Mouse (Mus musculus) splenic B cell, adult 2 months (primary cell): ENCODE measurements around the gene Utp11.

Source experiments
- DNase-seq: peaks from one replicate; pipeline ENCODE4 v3.0.0-alpha.2; 2011; ENCODE audit warnings: low read depth, low spot score
- H3K27me3 ChIP-seq: 2 replicates; pipeline ENCODE4 v1.6.1; 2012; ENCODE audit warnings: mild to moderate bottlenecking, low read length, moderate library complexity, mixed read lengths; ENCODE audit not compliant: control insufficient read depth, poor library complexity, insufficient read depth, severe bottlenecking
- H3K36me3 ChIP-seq: 2 replicates; pipeline ENCODE4 v1.6.1; 2012; ENCODE audit warnings: mild to moderate bottlenecking, low read length, moderate library complexity, mixed read lengths; ENCODE audit not compliant: control insufficient read depth, poor library complexity, insufficient read depth, severe bottlenecking

The Utp11 gene

DNA sequence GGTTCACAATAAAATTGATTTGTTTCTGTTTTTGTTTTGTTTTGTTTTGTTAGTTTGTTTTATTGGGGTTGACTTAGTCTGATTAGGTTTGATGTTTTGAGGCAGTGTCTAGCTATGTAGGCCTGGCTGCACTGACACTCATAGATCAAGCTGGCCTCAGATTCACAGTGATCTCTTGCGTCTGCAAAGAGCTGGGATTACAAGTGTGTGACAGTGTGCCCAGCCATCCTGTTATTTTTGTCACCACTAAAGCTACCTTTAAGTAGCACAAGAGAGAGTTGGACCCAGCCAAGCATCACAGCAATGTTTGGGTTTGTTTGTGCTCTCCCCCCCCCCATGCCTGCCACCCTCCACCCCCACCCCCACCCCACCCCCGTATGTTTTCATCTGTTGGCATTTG is 1.2 kb upstream of the Utp11 start:
- no peaks in the 10 kb centered on the region for H3K27me3 ChIP-seq
- H3K36me3 ChIP-seq: peaks cover 2% of the 10 kb centered on the region; the same call in 1 of the 2 replicates
- DNase-seq: no peak

DNA sequence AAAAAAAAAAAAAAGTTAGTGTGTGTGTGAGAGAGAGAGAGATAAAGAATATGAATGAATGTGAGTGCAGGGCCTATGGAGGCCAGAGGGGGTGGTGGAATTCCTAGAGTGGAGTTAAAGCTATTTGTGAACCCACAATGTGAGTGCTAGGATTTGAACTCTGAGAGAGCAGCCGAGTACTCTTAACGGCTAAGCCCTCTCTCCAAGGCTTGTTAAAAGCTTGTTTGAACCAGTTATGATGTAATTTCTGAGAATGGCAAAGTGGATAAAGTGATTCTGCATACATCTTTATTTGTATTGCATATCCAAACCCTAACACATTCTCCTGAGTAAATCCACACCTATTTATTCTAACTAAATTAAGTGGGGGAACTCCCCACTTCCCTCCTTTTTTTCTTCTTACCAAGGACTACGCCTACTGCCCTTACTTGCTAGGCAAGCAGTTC is 961 bp downstream of the Utp11 start:
- Histone ChIP-seq H3K36me3 (peaks cover 2% of the 10 kb centered on the region; the same call in 1 of the 2 replicates), H3K27me3 (no peaks in the 10 kb centered on the region)
- DNase-seq: no peak

- Histone ChIP-seq H3K36me3 (peaks cover 2% of the 10 kb centered on the region; the same call in 1 of the 2 replicates), H3K27me3 (no peaks in the 10 kb centered on the region)
- DNase-seq: no peak
Measured at GRCm38 (mm10) chr4:124691455-124691854, 1.9 kb downstream of the Utp11 start.

GRCm38 (mm10) chr4:124685897-124686402 is 7.5 kb downstream of the Utp11 start:
- no peaks in the 10 kb centered on the region for H3K27me3 ChIP-seq
- peaks cover 10% of the 10 kb centered on the region for H3K36me3 ChIP-seq
- no peak for DNase-seq

GRCm38 (mm10) chr4:124685453-124685852 is 7.9 kb downstream of the Utp11 start:
- H3K36me3 ChIP-seq: peaks cover 11% of the 10 kb centered on the region
- DNase-seq: no peak
- H3K27me3 ChIP-seq: no peaks in the 10 kb centered on the region

GRCm38 (mm10) chr4:124685004-124685403 is 8.4 kb downstream of the Utp11 start:
- Histone ChIP-seq H3K27me3 (no peaks in the 10 kb centered on the region), H3K36me3 (peaks cover 13% of the 10 kb centered on the region)

DNA sequence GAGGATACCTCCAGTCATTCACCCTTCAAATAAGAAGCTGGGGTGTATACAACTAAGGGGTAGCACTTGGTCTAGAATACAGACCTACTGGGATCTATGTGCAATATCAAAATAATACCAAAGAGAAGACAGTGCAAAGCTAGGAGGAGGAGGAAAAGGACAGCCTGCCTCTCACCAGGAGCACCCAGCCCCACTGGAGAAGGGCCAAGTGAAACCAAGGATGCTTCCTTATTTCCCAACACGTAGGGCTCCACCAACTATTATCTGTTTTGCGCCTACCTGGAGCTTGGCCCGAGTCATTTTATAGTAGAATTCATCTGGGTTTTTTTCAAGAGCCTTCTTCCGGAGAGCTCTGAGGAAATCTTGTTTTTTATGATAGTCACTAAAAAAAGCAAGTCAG is 9.9 kb downstream of the Utp11 start:
- Histone ChIP-seq H3K36me3 (peaks cover 13% of the 10 kb centered on the region), H3K27me3 (no peaks in the 10 kb centered on the region)
- no peak for DNase-seq

More at GRCm38 (mm10) chr4:124685004-124685403, 8.4 kb downstream of the Utp11 start:
- peak; percentile 29 for DNase-seq

GRCm38 (mm10) chr4:124682270-124682669 is 11.1 kb downstream of the Utp11 start:
- H3K27me3 ChIP-seq: no peaks in the 10 kb centered on the region
- H3K36me3 ChIP-seq: peaks cover 13% of the 10 kb centered on the region
- peak; percentile 51 for DNase-seq

- peaks cover 3% of the 10 kb centered on the region for H3K36me3 ChIP-seq
- H3K27me3 ChIP-seq: peaks cover 1% of the 10 kb centered on the region; the same call in 1 of the 2 replicates
- no peak for DNase-seq
Measured at GRCm38 (mm10) chr4:124675958-124676357, 17.4 kb downstream of the Utp11 start.

- Histone ChIP-seq H3K36me3 (no peaks in the 10 kb centered on the region; the same call in none of the 2 replicates), H3K27me3 (peaks cover 1% of the 10 kb centered on the region; the same call in 1 of the 2 replicates)
- DNase-seq: peak; percentile 67
Measured at GRCm38 (mm10) chr4:124675037-124675436, 18.4 kb downstream of the Utp11 start.

GRCm38 (mm10) chr4:124674334-124675032 is 18.9 kb downstream of the Utp11 start:
- DNase-seq: no peak
- Histone ChIP-seq H3K27me3 (peaks cover 1% of the 10 kb centered on the region; the same call in 1 of the 2 replicates), H3K36me3 (no peaks in the 10 kb centered on the region; the same call in 1 of the 2 replicates)

DNA sequence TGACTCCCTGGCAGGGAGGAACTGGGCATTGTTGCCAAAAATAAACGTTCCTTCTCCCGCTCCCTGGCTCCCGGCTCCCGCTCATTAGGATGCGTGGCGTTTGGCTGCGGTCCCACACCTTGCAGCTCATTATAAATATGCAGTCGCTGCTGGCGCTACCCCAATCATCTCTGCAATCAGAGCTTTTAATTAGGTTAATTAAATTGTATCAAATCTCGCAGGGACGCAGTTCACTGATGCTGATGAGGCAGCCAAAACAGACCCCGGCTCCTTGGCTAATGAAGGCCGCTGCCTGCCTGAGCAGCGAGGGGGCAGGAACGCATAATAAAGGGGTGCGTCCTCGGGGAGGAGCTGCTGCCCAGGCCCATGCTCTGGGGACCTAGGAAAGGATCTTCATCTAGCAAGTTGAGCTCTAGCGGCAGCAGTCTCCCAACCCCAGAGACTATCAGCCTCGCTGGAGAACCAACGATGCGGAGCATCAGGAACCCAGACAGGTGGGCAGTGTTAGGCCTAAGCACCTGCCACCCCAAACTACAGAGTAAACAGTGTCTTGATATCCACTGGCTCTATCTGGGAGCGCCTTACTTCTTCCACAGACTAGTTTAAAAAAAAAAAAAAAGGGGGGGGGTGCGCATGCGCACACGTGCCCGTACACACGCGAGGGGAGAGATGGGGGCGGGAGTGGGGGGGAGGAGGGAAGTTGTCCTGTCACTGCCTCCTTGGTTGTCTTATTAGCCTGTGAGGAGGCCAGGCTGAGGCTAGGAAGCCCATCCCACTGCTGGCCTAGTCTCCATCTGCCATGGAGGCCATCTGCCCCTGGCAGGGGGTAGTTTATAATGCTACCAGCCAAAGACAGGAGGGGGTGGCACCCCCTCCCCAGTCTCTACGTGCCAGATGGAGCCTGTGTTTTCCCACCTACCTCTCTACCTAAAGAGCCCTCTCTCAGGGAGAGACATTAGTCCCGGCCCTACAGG is 20.8 kb downstream of the Utp11 start:
- Histone ChIP-seq H3K36me3 (no peaks in the 10 kb centered on the region), H3K27me3 (peaks cover 1% of the 10 kb centered on the region; the same call in 1 of the 2 replicates)
- peak; percentile 19 for DNase-seq

GRCm38 (mm10) chr4:124671583-124671982 is 21.8 kb downstream of the Utp11 start:
- H3K36me3 ChIP-seq: no peaks in the 10 kb centered on the region
- DNase-seq: no peak
- H3K27me3 ChIP-seq: peaks cover 1% of the 10 kb centered on the region; the same call in 1 of the 2 replicates

- Histone ChIP-seq H3K27me3 (peaks cover 1% of the 10 kb centered on the region; the same call in 1 of the 2 replicates), H3K36me3 (no peaks in the 10 kb centered on the region)
- no peak for DNase-seq
Measured at GRCm38 (mm10) chr4:124670232-124670631, 23.2 kb downstream of the Utp11 start.
